Mouse (Mus musculus): ENCODE measurements around the gene Sbf2.

- TF ChIP-seq CTCF (IDR thresholded peaks at IDR 0.05; ENCODE audit: low read depth): no peak
- no peak for TF ChIP-seq EP300 (IDR thresholded peaks at IDR 0.05; ENCODE audit: low read depth)
Measured at GRCm38 (mm10) chr7:110353971-110354370, 260.8 kb downstream of the Sbf2 start.

All from heart, postnatal 0 days (tissue).